Mouse (Mus musculus) kidney, adult 8-10 months (tissue): ENCODE results near the gene Pcdh7.
"Not testable (repeated sequence)": the region's sequence is repeated elsewhere in the genome, so short reads cannot be mapped to it uniquely, and the experiment has no call there.

Experiments used
- DNase-seq, 2 experiments: peaks; one replicate each; pipeline ENCODE4 v3.0.0; 2022

The Pcdh7 gene

GRCm38 (mm10) chr5:58172218-58172617, 454.5 kb downstream of the Pcdh7 start:
- DNase-seq, result no peak

GRCm38 (mm10) chr5:58174335-58174734, 456.6 kb downstream of the Pcdh7 start:
- not testable (repeated sequence) for DNase-seq

GRCm38 (mm10) chr5:58175532-58175931, 457.8 kb downstream of the Pcdh7 start:
- DNase-seq, result no peak
